Mouse (Mus musculus): ENCODE data around the gene Rfx4. TPM values are rescaled to one million over a fixed set of nuclear protein-coding genes. Genes with fewer than 3 reads are reported as not detected.

The Rfx4 gene
- polyA plus RNA-seq, 1 experiment from 2014 or later, result 3.8 TPM

GRCm38 (mm10) chr10:84938094-84938820 lies 182.4 kb downstream of the Rfx4 start:
- Histone ChIP-seq H3K27ac (replicated peaks) (no peak overlapping the region), H3K4me1 (peaks cover 7% of the 10 kb centered on the region; the same call in 1 of the 2 replicates), H3K36me3 (replicated peaks) (peaks cover 7% of the 10 kb centered on the region; the same call in 1 of the 2 replicates), H3K9me3 (no peaks in the 10 kb centered on the region), H3K4me3 (no peak overlapping the region), H3K27me3 (replicated peaks; ENCODE audit: low read depth, poor library complexity, severe bottlenecking) (no peaks in the 10 kb centered on the region)
- DNase-seq (ENCODE audit: low spot score), result no peak
- 83% methylated on average over 14 of the region's 14 CpGs for WGBS

GRCm38 (mm10) chr10:84938886-84939285 lies 183.0 kb downstream of the Rfx4 start:
- H3K36me3 ChIP-seq (replicated peaks), result peaks cover 7% of the 10 kb centered on the region; the same call in 1 of the 2 replicates
- WGBS, result 82% methylated on average over 5 of the region's 5 CpGs

DNA sequence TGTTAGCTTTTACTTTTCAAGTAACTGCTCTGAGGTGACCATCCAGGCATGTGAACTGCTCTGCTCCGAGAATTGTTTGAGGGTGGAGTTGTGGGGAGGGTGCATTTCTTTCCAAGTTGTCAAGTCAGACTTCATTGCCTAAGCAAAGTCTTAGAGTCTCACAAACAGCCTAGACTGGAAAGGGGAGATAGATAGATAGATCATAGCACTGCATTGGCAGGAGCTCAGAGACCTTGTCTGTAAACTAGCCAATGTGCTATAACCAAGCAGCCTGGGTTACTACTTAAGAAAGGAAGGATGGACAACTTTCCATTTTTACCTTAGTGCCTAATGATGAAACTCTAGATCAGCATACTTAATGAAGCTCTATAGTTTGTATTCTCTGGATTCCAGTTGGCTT lies 184.5 kb downstream of the Rfx4 start:
- Histone ChIP-seq H3K4me1 (peaks cover 7% of the 10 kb centered on the region; the same call in 1 of the 2 replicates), H3K4me3 (no peak overlapping the region), H3K36me3 (replicated peaks) (peaks cover 7% of the 10 kb centered on the region), H3K27me3 (replicated peaks; ENCODE audit: low read depth, poor library complexity, severe bottlenecking) (no peaks in the 10 kb centered on the region), H3K27ac (replicated peaks) (no peak overlapping the region), H3K9me3 (no peaks in the 10 kb centered on the region)
- WGBS, result 94% methylated on average over 1 of the region's 1 CpGs
- no peak for DNase-seq (ENCODE audit: low spot score)

More at GRCm38 (mm10) chr10:84938886-84939285, 183.0 kb downstream of the Rfx4 start:
- Histone ChIP-seq H3K4me3 (no peak overlapping the region), H3K27ac (replicated peaks) (no peak overlapping the region), H3K4me1 (peaks cover 7% of the 10 kb centered on the region; the same call in 1 of the 2 replicates), H3K27me3 (replicated peaks; ENCODE audit: low read depth, poor library complexity, severe bottlenecking) (no peaks in the 10 kb centered on the region), H3K9me3 (no peaks in the 10 kb centered on the region)
- no peak for DNase-seq (ENCODE audit: low spot score)

DNA sequence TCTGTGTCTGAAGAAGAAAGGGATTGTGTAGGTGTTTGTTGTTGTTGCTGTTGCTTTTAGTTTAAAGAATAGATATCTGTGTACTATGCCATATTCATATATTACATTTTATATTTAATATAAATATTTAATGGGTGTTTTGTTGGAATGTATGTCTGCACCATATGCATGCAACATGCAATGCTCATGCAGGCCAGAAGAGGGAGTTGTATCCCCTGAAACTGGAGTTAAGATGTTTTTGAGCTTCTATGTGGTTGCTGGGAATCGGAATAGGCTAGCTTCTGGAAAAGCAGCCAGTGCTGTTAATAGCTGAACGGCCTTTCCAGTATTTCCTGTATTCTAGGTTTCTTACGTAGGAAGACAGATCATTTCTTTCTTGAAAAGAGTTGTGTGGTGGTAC lies 189.8 kb downstream of the Rfx4 start:
- 96% methylated on average over 3 of the region's 3 CpGs for WGBS
- H3K27ac ChIP-seq (replicated peaks), result no peak overlapping the region
- H3K9me3 ChIP-seq, result no peaks in the 10 kb centered on the region
- no peaks in the 10 kb centered on the region for H3K4me1 ChIP-seq
- peaks cover 32% of the 10 kb centered on the region for H3K36me3 ChIP-seq (replicated peaks)
- no peaks in the 10 kb centered on the region for H3K27me3 ChIP-seq (replicated peaks; ENCODE audit: low read depth, poor library complexity, severe bottlenecking)
- H3K4me3 ChIP-seq, result no peak overlapping the region
- no peak for DNase-seq (ENCODE audit: low spot score)

DNA sequence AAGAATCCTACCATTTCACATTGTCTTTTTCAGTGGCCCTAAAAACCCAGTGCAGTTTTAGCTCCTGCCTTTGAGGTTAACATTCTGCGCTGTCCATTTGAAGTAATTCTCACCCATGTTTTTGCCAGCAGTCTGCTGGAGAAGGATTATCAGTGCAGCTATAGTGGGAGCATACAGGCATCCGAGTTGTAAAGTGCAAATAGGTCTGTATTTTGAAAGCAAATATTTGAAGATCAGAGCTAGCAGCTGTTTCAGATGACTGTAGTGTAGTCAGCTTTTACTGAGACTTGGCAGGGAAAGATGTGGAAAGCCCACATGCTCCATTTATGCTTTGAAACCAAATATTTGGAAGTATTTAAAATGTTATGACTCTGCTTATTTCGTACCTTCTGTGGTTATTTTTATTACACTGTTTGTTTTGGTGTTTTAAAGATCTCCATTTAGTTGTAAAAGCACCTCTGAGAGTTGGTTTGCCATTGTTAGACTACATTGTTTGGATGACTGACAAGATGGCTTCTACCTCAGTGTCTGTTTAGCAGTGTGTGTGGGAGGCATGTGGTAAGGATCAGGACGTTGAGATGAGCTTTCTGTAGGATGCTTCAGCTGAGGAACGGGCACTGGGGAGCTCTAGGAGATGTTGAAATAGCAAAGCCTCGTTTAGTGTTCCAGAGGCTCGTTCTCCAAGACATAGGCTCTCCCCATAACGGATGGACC lies 193.3 kb downstream of the Rfx4 start:
- Histone ChIP-seq H3K9me3 (no peaks in the 10 kb centered on the region), H3K4me1 (no peaks in the 10 kb centered on the region), H3K36me3 (replicated peaks) (peaks cover 54% of the 10 kb centered on the region), H3K27ac (replicated peaks) (no peak overlapping the region), H3K4me3 (no peak overlapping the region), H3K27me3 (replicated peaks; ENCODE audit: low read depth, poor library complexity, severe bottlenecking) (no peaks in the 10 kb centered on the region)
- DNase-seq (ENCODE audit: low spot score), result no peak
- WGBS, result 87% methylated on average over 8 of the region's 8 CpGs

GRCm38 (mm10) chr10:84949684-84950010 lies 193.8 kb downstream of the Rfx4 start:
- no peak for DNase-seq (ENCODE audit: low spot score)
- Histone ChIP-seq H3K4me3 (no peak overlapping the region), H3K27me3 (replicated peaks; ENCODE audit: low read depth, poor library complexity, severe bottlenecking) (no peaks in the 10 kb centered on the region), H3K27ac (replicated peaks) (no peak overlapping the region), H3K9me3 (no peaks in the 10 kb centered on the region), H3K4me1 (no peaks in the 10 kb centered on the region), H3K36me3 (replicated peaks) (peaks cover 58% of the 10 kb centered on the region)
- WGBS, result 89% methylated on average over 3 of the region's 3 CpGs

GRCm38 (mm10) chr10:84950384-84950783 lies 194.5 kb downstream of the Rfx4 start:
- no peak for DNase-seq (ENCODE audit: low spot score)
- Histone ChIP-seq H3K27me3 (replicated peaks; ENCODE audit: low read depth, poor library complexity, severe bottlenecking) (no peaks in the 10 kb centered on the region), H3K9me3 (no peaks in the 10 kb centered on the region), H3K4me1 (no peaks in the 10 kb centered on the region), H3K36me3 (replicated peaks) (peaks cover 59% of the 10 kb centered on the region), H3K4me3 (no peak overlapping the region), H3K27ac (replicated peaks) (no peak overlapping the region)
- 85% methylated on average over 4 of the region's 4 CpGs for WGBS

GRCm38 (mm10) chr10:84954236-84954635 lies 198.4 kb downstream of the Rfx4 start:
- DNase-seq (ENCODE audit: low spot score), result no peak
- H3K4me3 ChIP-seq, result no peak overlapping the region
- H3K27me3 ChIP-seq (replicated peaks; ENCODE audit: low read depth, poor library complexity, severe bottlenecking), result no peaks in the 10 kb centered on the region
- no peak overlapping the region for H3K27ac ChIP-seq (replicated peaks)
- peaks cover 50% of the 10 kb centered on the region for H3K36me3 ChIP-seq (replicated peaks)
- WGBS, result 95% methylated on average over 10 of the region's 10 CpGs
- no peaks in the 10 kb centered on the region for H3K4me1 ChIP-seq
- no peaks in the 10 kb centered on the region for H3K9me3 ChIP-seq

Other genes with a start within 250 kb of the Rfx4 start
- gene Ckap4, start 222.0 kb upstream of the Rfx4 start, polyA plus RNA-seq (2016; fragmentation: Nextera tagmentation; extraction: Ambion mirVana), result 61.2 and 61.5 TPM in 2 replicates
- 3.2 and 3.6 TPM in 2 replicates for gene Tcp11l2, start 179.4 kb upstream of the Rfx4 start, polyA plus RNA-seq (2016; fragmentation: Nextera tagmentation; extraction: Ambion mirVana)
- gene Polr3b, start 133.8 kb upstream of the Rfx4 start, polyA plus RNA-seq (2016; fragmentation: Nextera tagmentation; extraction: Ambion mirVana), result 19.5 and 20.4 TPM in 2 replicates
- 26.5 and 27.7 TPM in 2 replicates for gene Ric8b, start 161.6 kb downstream of the Rfx4 start, polyA plus RNA-seq (2016; fragmentation: Nextera tagmentation; extraction: Ambion mirVana)